Mouse (Mus musculus): ENCODE results near the gene Mex3d.

Mex3d gene

DNA sequence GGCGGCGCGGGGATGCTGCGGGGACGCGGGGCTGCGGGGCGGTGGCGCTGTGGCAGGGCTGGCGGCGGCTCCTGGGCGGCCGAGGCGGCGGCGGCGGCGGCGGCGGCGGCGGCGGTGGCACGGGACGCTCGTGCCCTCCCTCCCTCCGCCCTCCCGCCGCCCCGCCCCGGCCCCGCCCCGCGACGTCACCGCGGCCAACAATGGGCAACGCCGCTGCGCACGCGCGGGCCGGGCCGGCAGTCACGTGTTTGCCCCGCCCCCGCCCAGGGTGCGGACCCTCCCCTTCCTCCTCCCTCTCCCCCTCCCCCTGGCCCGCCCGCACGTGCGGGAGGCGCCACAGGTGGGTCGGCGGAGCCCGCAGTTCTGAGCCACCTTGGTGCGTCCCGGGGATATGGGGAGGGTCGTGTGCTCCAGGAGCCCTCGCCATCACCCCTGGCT lies at the start of gene Mex3d:
Gene Mex3d, minus strand, starts transcription at position 138 of the 438 bp plus-strand sequence.
- peak; percentile 95 for DNase-seq

DNA sequence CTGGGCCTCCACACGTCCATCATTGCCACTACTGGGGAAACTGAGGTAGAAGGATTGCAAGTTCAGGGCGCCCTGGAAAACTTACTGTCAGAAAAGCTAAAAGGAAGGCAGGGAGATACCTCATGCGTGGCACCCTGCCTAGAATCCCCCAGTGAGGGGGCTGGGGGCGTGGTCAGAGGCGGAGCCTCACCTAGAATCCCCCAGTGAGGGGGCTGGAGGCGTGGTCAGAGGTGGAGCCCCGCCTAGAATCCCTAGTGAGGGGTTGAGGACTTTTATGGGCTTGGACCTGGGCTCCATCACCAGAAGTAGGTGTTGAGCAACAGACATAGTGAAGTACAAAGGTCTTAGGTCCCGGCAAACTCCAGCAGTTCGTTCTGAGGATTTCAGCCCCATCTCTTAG lies 48.8 kb upstream of the Mex3d start:
- no peak for DNase-seq

DNA sequence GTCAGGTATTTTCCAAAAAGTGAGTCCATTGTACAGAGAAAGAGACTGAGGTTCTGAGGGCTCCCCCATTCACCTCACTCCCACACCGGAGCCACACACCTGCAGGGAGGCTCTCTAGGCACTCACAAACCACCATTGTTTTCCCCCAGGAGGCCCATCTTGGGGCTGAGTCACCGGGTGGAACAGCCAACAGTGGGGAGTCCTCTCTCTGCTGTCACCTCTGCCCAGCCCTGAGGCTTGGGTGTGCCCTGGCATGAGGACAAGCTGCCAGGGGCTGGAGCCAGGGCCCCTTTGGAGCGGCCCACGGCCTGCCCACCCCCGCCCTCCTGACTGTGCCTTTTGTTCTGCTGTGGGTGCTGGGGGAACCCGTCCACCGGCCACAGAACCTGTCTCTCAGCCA lies 48.3 kb upstream of the Mex3d start:
- no peak for DNase-seq

DNA sequence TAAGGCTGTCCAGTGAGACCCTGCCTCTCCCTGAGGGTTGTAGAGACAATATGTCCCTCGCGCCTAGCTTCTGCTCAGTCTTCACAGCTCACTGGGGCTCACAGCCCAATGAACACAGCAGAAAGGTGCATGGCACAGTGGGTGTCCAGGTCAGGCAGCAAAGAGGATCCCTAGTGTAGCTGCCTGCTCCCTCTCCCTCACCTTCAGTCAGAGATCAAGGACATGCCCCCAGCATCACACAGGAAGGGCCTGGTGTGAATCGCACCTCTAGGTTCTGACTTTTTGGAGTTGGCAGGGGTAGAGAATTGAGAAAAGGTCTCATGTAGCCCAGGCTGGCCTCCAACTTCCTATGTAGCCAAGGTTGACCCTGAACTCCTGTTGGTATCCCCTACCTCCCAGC lies 47.4 kb upstream of the Mex3d start:
- no peak for DNase-seq

DNA sequence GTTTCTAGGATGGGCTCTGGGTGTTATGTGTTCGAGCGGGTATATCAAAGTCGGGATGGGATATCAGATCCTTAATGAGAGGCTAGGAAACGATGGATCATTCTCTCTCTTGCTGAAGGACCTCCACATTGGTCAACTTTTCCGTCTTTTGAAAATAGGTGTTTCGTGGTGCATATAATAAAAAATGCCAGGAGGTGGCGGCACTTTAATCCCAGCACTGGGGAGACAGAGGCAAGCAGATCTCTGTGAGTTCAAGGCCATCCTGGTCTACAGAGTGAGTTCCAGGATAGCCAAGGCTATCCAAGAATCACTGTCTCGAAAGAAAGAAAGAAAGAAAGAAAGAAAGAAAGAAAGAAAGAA lies 46.8 kb upstream of the Mex3d start:
- no peak for DNase-seq

DNA sequence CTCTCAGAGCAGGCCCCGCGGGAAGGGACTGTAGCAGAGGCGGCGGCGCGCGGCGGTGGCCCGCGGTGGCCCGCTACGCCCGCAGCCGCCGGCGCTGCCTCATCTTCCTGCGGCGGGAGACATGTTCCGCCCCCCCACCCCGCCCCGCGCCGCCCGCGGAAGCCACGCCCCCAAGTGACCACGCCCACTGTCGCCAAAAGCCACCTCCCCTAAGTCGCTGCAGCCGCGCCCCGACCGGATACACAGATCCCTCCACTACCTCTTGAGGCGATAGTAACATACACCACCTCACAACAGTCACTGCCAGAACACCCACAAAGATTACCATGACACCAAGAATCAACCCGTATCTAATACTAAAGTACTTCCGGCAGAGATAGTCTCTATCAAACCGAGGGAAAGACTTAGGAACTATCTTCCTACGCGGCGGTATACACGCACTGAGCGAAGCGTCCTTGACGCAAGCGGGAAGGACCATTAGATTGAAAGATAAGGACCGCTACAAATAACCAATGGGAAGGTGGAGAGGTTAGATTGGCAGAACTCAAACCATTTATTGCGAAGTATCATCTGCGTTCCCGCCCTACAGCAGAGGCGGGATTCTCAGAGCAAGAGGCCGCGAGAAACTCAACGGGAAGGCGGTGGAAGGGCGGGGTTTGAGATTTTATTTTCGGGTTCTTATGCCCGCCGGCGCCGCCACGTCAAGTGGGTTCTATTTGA lies 46.2 kb upstream of the Mex3d start, which contains the start of gene Tcf3:
Gene Tcf3, minus strand, starts transcription at position 135 of the 720 bp plus-strand sequence.
- DNase-seq: peak; percentile 98

DNA sequence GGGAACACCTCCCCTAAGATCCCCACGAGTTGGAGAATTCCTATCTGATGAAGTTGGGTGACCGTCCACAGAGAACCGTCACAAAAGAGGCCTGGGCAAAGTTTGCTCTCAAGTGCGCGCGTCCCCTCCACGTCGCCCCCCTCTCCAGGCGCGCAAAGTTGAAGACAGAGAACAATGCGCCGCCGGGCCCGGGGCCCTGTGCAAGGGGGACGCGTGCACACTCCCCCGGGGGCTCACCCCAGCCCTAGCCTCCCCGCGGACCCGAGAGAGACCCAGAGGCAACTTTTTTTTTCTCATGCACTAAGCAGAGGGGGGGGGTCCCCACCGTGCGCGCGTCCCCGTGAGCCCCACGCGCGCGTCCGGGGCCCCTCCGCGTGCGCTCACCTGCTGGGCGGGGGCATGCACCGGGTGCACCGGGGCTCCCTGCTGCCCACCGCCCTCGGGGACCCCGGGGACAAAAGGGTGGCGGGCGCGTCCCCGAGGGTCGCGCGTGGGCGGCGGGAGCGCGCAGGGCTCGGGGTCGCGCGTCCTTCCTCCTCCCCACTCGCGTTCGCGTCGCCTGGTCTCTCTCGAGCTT lies 45.6 kb upstream of the Mex3d start:
- peak; percentile 59 for DNase-seq

DNA sequence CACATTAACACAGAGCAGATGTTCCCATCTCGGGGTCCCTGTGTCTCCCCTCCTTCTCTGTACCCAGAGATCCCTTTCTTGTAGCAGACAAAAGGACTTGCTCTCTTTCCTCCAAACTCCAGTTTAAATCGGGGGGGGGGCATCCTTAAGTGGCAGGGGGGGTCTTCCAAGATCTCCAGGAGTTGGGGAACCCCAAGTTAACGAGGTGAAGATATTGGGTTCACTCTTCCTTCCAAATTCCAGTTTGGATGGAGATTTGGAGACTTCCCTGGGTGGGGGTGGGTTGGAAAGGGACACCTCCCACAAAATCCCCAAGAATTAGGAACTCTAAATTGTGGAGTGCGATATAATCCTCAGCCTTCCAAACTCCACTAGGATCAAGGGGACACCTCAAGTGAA lies 44.9 kb upstream of the Mex3d start:
- DNase-seq: no peak

DNA sequence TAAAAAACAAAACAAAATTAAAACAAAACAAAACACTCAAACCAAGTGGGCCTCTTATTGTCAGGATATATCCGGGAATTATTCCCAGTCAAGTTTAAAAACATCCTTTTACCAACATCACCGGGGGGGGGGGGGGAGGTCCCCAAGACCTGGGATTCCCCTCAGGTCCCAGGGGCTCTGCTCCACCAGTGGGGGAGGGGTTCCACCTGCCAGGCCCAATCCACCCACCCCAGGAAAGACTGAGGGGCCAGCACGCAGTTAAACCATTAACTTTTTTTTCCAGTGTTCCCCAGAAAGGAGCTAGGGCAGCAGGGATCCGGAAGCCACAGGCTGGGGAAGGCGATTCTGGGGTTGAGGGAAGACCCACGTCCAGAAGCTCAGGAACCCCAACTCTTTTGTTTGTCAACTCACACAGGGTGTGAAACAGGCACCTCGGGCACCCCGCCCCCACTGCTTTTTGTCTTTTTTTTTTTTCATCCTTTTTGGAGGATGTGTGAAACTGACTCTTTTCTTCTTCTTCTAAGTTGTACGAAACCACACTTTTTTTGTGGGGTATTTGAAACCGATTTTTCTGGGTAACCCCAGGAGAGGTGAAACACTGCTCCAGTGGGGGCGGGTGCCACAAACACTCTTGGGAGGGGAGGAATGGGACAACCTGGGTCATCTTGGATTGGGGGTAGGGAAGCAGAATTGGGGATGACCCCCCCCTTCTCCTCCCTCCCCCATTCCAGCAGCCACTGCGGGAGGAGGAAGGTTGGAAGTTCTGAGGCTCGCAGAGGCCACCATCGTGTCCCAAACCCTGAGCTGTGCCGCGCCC lies 44.3 kb upstream of the Mex3d start:
- no peak for DNase-seq

DNA sequence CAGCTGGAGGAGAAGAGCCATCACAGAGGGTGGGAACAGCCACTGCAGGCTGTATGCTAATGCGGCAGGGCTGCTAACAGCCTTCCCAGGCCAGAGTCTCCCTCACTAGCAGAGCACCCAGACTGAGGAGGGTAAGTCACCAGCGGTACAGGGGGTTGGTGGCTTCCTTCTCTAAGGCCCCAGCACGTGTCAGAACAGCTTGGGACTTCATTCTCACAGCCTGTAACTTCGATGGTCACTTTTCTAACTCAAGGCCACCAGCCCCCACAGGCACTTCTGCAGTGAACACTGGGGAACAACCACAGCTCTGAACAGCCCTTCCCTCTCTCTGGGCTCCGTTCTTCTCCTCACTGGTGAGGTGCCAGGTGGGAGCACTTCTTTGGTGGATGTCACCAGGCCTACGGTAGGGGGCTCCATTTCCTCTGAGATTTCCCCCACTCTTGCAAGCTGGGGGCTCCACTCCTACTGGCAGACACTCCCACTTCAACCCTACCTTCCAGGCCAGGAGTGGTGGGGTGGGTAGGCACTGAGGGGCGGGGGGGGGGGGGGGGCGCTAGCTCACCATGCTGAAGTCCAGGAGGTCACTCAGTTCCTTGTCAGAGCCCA lies 43.0 kb upstream of the Mex3d start:
- DNase-seq: no peak

DNA sequence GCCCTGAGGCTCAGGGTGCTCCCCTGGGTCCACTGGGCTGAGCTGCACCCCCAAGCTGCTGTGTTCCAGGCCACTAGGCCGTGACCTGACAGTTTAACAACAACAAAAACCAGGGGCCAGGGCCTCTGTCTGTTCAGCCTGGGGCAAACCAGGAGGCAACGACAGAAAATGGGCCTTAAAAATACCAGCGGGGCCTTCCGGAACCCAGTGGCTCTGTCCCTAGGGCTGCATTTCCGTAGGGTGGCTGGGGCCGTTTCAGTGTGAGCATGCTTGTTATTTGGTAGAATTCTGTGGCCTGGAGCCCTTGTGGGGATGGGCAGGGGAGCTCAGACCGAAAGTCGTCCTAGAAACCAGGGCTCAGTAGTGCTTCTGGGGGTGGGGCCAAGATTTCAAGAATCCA lies 42.3 kb upstream of the Mex3d start:
- DNase-seq: no peak

DNA sequence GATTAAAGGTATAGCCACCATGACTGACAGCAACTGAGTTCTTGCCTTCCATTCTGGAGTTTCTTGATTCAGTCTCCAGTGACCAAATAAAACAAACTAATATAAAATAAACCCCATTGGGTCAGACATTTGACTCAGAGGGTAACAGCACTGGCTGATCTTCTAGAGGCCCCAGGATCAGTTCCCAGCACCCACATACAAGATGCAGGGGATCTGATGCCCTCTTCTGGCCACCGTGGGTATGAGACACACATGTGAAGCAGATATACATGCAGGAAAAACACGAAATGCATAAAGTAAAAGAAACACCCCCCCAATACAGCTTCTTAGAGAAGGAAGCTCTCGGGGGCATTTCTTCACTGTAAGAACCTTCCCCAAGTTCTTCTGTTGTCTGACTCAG lies 37.6 kb upstream of the Mex3d start:
- DNase-seq: no peak

DNA sequence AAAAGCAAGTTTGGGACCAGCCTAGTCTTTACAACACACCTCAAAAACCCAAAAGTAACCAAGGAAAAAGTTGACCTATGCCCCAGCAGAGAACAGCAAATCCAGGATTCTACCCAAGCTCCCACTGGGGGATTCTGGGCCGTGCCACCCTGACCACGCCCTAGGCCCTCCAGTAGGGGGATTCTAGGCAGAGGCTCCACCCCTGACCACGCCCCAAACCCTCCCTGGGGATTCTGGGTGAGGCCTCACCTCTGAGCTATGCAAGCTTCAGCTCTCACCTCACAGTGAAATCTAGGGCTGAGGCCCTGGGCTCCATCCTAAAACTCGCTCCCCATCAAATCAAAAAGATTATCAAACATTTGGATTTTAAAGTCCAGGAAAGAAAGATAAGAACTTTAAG lies 36.1 kb upstream of the Mex3d start:
- DNase-seq: no peak

DNA sequence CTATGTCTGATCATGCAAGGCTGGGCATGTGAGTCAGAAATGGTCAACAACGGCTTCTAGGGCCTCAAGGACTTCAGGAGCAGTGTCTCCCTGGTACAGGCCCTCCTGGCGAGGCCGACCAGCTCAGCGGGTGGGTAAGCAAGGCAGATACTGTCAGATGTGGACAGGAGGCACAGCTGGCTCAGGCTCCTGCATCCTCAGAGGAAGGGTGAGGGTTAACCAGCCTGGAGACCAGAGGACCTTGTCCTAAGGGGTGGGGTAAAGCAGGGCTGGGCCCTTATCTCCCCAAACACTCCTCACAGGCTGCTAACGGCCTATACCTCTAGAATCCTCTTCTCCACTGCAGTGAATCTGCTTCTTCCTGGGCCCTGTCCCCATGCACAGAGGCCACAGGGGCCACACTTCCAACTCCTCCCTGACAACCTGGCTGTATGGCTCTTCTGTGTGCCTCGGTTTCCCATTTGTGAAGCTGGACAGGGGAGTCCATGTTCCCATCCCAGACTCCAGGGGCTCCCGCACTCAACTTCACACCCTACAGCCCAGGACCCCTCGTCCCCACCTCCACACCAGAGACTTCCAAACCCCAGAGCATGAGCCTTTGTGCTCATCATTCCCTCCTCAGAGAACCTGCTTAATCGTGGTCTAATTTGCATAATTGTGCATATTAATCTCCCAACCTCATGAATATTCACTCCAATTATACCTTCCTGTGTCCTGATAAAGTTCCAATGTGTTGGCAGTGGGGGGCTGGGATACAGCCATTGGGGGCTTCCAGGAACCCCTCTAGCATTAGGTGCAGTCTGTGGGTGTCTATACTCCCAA lies 34.4 kb upstream of the Mex3d start:
- DNase-seq: no peak

DNA sequence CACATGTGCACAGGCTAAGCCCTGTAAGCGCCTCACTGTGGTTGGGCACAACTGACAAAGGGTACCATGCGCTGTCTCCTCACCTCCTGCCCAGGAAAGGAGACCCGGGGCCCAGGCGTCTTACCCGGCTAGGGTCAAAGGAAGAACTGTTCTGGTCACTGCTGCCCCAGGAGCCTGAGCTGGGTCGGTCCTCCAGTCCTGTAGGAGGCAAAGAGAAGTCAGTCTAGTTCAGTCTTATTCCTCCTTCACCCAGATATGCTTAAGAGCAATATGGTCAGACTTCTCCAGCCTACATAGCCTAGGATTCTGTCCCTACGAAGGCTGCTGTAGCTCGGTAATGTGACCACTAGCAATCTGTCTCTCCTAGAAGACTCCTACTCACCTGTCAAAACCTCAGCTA lies 33.7 kb upstream of the Mex3d start:
- no peak for DNase-seq

DNA sequence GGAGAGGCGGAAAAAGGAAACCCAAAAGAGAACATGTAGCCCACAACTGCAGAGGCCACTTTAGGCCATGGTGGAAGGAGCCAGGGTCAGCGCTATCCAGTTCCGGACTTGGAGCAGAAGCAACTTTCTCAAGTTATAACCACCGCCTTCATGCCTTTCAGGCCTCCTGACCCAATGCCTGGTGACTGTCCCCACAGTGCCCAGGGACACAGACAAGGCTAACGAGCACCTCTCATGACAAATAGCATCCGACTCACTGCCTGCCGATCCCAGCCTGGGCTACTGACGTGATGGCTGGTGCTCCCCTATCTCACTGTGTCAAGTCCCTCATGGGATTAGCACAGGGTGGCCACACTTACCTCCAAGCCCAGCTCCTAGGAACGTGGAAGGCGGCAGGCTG lies 33.3 kb upstream of the Mex3d start:
- DNase-seq: no peak

DNA sequence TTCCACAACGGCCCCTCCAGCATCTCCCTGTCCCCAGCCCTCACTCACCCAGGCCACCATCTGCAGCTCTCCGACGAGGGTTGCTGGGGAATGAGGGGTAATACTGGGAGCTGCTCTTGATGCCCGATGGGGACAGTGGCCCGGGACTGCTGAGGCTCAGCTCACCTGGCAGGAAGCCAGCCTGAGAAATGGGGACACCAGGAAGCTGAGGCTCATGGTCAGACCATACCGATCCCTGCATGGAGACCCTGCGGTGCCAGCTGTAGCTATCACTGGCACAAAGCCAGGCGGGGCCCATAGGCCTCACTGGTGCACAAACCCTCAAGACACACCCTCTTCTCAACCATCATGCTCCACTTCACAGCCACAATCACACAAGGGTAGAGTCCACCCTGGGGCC lies 32.0 kb upstream of the Mex3d start:
- no peak for DNase-seq

DNA sequence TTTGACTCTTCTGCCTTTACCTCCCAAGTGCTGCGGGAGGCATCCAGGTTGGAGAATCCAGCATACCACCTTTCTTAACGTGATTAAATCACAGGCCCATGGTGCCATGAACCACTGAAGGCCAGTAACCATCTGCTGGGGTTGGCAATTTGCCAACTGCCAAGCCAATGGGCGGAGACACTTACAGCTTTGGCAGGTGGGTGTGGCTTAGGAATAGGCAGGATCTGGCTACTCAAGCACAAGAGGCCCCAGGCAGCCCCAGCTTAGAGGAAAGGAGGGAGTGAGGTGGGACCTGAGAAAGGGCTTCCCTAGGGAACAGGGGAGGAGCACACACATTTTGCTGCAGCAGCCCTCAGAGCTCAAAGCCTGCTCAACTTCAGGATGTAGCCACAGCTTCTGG lies 30.9 kb upstream of the Mex3d start:
- DNase-seq: peak; percentile 43

DNA sequence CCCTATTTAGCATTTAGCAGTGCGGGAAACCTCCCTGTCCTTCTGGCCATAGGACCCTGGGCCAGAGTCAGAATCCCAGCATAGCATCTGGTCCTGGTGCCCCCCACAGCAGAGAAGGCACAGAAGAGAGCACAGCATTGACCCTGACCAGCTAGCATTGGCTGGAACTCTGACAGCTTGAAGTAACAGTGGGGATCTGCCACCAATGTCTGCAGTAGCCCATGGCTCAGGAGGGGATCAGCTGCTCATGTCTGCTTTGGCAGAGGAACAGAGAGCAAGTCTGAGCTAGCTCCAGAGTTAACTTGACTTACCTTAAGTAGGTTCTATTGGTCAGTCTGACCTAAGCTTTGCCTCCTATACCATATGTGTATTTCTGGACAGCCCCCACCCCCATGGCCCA lies 30.4 kb upstream of the Mex3d start:
- DNase-seq: no peak

DNA sequence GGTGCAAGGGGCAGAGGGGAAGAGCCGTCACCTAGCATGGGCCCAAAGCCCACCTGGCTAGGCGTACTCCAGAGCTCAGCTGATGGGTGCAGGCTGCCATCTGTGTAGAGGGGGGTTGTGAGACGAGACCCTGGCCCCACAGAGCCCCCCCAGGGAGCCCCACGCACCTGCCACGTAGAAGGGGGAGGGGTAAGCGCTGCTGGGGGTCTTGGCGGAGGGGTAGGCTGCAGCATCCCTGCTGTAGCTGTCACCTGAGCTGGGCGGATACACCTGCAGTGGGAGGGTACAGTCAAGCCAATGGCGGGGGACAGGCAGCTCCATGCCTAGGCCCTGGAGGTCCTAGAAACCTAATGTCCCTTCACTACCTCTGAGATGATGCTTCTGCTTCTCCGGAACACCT lies 29.9 kb upstream of the Mex3d start:
- no peak for DNase-seq

DNA sequence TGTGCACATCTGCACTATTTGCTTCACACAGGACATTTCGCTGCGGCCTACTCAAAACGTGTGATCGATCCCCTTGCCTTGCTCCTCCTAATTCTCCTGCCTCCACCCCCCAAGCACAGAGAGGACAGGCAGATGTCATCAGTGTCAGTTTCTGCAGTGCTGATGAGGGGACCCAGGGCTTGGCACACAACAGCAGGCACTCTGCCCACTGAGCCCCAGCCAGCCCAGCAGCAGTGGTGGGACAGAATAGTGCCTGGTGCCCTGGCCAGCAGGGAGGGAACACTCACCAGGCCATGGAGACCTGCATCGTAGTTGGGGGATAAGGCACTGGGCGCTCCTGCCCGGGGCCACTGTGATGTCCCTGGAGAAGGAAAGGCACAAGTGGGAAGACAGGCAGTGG lies 28.1 kb upstream of the Mex3d start:
- no peak for DNase-seq

DNA sequence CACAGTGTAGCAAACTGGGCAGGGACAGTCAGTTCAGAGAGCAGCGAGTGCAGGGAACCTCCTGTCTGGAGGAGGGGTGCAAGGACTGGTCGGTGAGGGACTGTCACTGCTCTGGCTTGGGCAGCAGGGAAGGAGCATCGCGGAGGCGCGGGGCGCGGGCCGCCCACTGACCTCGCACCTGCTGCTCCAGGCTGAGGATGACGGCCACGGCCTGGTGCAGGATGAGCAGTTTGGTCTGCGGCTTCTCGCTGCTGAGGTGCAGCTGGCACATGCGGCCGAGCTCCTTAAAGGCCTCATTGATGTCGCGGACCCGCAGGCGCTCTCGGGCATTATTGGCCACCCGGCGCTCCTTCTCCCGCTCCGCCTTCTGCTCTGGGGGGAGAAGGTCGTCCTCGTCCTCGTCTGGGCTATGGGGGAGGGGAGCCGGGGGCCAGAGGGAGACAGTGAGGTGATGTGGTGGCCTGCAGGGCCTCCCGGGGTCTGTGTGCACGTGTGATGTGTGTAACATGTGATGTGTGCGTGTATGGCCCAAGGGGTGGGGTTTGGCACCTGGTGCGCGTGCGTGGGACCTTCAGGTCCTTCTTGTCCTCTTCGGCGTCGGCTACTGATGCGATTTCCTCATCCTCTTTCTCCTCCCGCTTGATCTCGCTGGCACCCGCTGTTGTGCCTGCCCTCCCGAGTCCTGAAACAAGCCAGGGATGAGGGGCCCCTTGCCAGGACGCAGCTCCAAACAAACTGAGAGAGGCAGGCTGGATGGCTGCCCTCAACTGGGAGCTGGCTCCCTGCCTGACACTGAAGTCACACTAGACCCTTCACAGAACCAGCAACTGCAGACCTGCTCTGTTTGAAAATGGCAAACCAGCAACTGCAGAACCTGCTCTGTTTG lies 25.4 kb upstream of the Mex3d start:
- no peak for DNase-seq

Measured in kidney, postnatal 14 days (tissue).